Mouse (Mus musculus): ENCODE results near the gene Tmem204. TPM values are rescaled to one million over a fixed set of nuclear protein-coding genes. Genes with fewer than 3 reads are reported as not detected.

The Tmem204 gene
- polyA plus RNA-seq, 1 experiment from 2014 or later = 15.4 TPM

DNA sequence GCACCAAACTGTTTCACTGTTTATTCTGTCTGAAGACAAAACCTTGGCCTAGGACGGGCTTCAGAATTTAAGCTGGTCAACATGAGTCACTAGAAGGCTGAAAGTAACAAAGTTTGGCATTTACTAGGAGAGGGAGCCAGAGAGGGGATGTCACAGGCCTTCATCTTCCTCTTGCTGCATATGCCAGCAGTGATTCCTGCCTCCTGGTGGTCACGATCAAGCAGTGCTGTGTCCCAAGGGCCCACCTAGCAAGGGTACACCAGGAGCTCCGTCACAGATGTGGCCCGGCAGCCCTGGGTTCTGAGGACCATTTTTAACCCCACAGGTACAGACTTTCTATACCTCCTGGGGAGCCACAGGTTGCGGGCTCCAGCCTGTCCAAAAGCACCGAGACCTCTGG, 26.4 kb downstream of the Tmem204 start:
- H3K36me3 ChIP-seq = peaks cover 83% of the 10 kb centered on the region
- 80% methylated on average over 6 of the region's 6 CpGs for WGBS
- H3K4me1 ChIP-seq = no peaks in the 10 kb centered on the region
- no peak overlapping the region for H3K27ac ChIP-seq
- no peaks in the 10 kb centered on the region for H3K9me3 ChIP-seq
- ATAC-seq (ENCODE audit: low FRiP score, low read depth) = no peak
- H3K9ac ChIP-seq = no peak overlapping the region
- H3K4me3 ChIP-seq = no peak overlapping the region
- H3K27me3 ChIP-seq = no peaks in the 10 kb centered on the region
- H3K4me2 ChIP-seq (replicated peaks) = no peak overlapping the region

DNA sequence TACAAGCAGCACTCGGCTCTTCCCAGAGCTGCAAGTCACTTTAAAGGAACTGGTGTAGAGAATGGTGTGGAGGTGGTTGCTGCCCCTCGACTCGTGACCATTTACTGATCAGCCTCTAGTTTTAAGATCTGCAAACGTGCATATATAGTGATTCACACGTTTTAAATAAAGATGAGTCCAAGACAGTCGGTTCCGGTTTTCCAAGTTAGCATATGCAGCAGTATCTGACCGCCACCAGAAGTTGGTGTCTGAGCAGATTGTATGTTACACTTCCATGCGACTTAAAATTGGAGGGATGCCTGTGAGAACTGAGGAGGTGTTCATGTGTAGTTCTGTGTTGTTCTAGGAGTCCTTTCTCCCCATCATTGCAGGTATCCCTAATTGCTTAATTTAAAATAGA, 30.1 kb downstream of the Tmem204 start:
- Histone ChIP-seq H3K4me3 (no peak overlapping the region), H3K27ac (no peak overlapping the region), H3K9ac (no peak overlapping the region), H3K36me3 (peaks cover 80% of the 10 kb centered on the region), H3K9me3 (no peaks in the 10 kb centered on the region), H3K27me3 (no peaks in the 10 kb centered on the region), H3K4me1 (no peaks in the 10 kb centered on the region), H3K4me2 (replicated peaks) (no peak overlapping the region)
- 84% methylated on average over 9 of the region's 9 CpGs for WGBS
- no peak for ATAC-seq (ENCODE audit: low FRiP score, low read depth)

- H3K36me3 ChIP-seq = peaks cover 55% of the 10 kb centered on the region
- H3K27ac ChIP-seq = no peak overlapping the region
- no peak overlapping the region for H3K9ac ChIP-seq
- no peak overlapping the region for H3K4me2 ChIP-seq (replicated peaks)
- 88% methylated on average over 6 of the region's 6 CpGs for WGBS
- no peaks in the 10 kb centered on the region for H3K9me3 ChIP-seq
- no peak overlapping the region for H3K4me3 ChIP-seq
- H3K4me1 ChIP-seq = no peaks in the 10 kb centered on the region
- no peaks in the 10 kb centered on the region for H3K27me3 ChIP-seq
- no peak for ATAC-seq (ENCODE audit: low FRiP score, low read depth)
Measured at GRCm38 (mm10) chr17:25047143-25047542, 36.2 kb downstream of the Tmem204 start.

DNA sequence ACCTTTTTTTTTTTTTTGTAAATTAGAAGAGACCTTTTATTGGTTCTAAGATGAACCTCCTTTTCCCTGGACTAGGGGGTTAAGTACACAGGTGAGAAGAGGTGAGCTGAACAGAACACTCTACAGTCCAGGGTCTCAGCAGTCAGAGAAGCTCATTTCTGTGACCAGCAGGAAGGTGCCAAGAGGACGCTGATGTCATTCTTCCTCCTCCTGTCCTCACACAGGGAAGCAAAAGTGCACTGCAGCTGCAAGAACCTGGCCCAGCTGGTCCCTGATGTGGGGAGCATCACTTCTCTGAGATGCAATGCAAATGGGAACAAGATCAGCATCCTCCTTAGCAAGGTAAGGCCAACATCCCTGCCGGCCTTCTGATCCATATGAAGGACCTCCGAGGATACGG, 38.1 kb downstream of the Tmem204 start:
- no peaks in the 10 kb centered on the region for H3K4me1 ChIP-seq
- peaks cover 47% of the 10 kb centered on the region for H3K36me3 ChIP-seq
- no peaks in the 10 kb centered on the region for H3K27me3 ChIP-seq
- no peak overlapping the region for H3K9ac ChIP-seq
- no peaks in the 10 kb centered on the region for H3K9me3 ChIP-seq
- no peak for ATAC-seq (ENCODE audit: low FRiP score, low read depth)
- H3K27ac ChIP-seq = no peak overlapping the region; the same call in 1 of the 2 replicates
- H3K4me3 ChIP-seq = no peak overlapping the region
- H3K4me2 ChIP-seq (replicated peaks) = no peak overlapping the region
- WGBS = 86% methylated on average over 4 of the region's 4 CpGs

DNA sequence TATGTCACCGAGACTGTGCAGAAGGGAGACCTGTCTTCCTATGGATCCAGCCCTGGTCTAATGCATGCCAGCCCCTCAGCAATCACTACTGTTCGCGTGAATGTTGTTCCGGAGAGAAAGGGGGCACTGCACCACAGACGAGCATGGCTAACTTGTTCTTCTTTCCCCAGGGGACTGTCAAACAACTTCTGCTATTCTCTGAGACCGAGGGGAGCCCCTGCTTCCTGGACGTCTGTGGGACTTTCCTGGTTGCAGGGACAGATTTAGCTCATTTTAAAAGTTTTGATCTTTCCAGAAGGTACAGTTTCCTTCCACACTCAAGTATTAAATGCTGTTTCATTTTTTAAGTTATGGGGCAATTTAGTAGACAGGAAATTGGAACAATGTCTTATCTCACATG, 38.5 kb downstream of the Tmem204 start:
- no peak for ATAC-seq (ENCODE audit: low FRiP score, low read depth)
- no peaks in the 10 kb centered on the region for H3K4me1 ChIP-seq
- H3K9me3 ChIP-seq = no peaks in the 10 kb centered on the region
- H3K36me3 ChIP-seq = peaks cover 44% of the 10 kb centered on the region
- H3K27me3 ChIP-seq = no peaks in the 10 kb centered on the region
- H3K4me3 ChIP-seq = no peak overlapping the region
- WGBS = 58% methylated on average over 7 of the region's 7 CpGs
- no peak overlapping the region for H3K9ac ChIP-seq
- no peak overlapping the region for H3K27ac ChIP-seq
- H3K4me2 ChIP-seq (replicated peaks) = no peak overlapping the region

DNA sequence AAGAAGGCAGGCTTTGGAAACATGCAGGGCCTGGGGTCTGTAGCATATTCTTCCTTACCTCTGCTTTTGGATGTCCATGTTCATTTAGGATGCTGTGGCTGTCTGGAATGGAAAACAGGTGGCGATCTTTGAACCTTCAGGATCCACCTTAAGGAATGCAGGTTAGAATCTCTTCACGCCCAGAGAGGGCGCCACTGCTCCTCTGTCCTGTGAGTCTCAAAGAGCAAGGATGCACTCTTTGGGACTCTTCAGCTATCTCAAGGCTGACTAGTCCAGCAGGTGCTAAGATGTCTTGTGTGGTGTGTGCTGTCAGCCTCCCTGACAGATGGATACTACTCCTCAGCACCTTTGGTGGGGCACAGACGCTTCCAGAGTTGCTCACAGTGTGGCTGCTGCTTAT, 47.2 kb downstream of the Tmem204 start:
- no peaks in the 10 kb centered on the region for H3K9me3 ChIP-seq
- peaks cover 71% of the 10 kb centered on the region for H3K36me3 ChIP-seq
- H3K4me3 ChIP-seq = no peak overlapping the region
- WGBS = 67% methylated on average over 4 of the region's 4 CpGs
- no peak for ATAC-seq (ENCODE audit: low FRiP score, low read depth)
- H3K4me1 ChIP-seq = no peaks in the 10 kb centered on the region
- no peaks in the 10 kb centered on the region for H3K27me3 ChIP-seq
- no peak overlapping the region for H3K4me2 ChIP-seq (replicated peaks)
- no peak overlapping the region for H3K9ac ChIP-seq
- H3K27ac ChIP-seq = no peak overlapping the region

- under 1% methylated on average over 55 of the region's 55 CpGs for WGBS
- H3K4me3 ChIP-seq = peak overlapping the region; percentile 99
- H3K4me2 ChIP-seq (replicated peaks) = peak overlapping the region; percentile 95
- H3K27me3 ChIP-seq = no peaks in the 10 kb centered on the region
- H3K27ac ChIP-seq = peak overlapping the region; percentile 67
- peaks cover 19% of the 10 kb centered on the region for H3K4me1 ChIP-seq
- peaks cover 22% of the 10 kb centered on the region for H3K36me3 ChIP-seq
- peak; percentile 84 for ATAC-seq (ENCODE audit: low FRiP score, low read depth)
- H3K9ac ChIP-seq = peak overlapping the region; percentile 83
- no peaks in the 10 kb centered on the region for H3K9me3 ChIP-seq
Measured at GRCm38 (mm10) chr17:25016292-25017132, 66.9 kb downstream of the Tmem204 start.

- Histone ChIP-seq H3K4me2 (replicated peaks) (peak within 1 kb of the TSS; percentile 96), H3K27me3 (no peaks in the 10 kb centered on the region), H3K9ac (peak within 1 kb of the TSS; percentile 98), H3K27ac (peak within 1 kb of the TSS; percentile 85), H3K36me3 (peaks cover 25% of the 10 kb centered on the region), H3K9me3 (no peaks in the 10 kb centered on the region), H3K4me1 (peaks cover 19% of the 10 kb centered on the region), H3K4me3 (peak within 1 kb of the TSS; percentile 99)
- under 1% methylated on average over 62 of the region's 62 CpGs for WGBS
- peak; percentile 99 for ATAC-seq (ENCODE audit: low FRiP score, low read depth)
Measured at GRCm38 (mm10) chr17:25015655-25016291, 67.6 kb downstream of the Tmem204 start, which contains the start of the genes Cramp1l and Ift140. Cramp1l (minus strand) TSS chr17:25015788. Ift140 (plus strand) TSS chr17:25016085.

DNA sequence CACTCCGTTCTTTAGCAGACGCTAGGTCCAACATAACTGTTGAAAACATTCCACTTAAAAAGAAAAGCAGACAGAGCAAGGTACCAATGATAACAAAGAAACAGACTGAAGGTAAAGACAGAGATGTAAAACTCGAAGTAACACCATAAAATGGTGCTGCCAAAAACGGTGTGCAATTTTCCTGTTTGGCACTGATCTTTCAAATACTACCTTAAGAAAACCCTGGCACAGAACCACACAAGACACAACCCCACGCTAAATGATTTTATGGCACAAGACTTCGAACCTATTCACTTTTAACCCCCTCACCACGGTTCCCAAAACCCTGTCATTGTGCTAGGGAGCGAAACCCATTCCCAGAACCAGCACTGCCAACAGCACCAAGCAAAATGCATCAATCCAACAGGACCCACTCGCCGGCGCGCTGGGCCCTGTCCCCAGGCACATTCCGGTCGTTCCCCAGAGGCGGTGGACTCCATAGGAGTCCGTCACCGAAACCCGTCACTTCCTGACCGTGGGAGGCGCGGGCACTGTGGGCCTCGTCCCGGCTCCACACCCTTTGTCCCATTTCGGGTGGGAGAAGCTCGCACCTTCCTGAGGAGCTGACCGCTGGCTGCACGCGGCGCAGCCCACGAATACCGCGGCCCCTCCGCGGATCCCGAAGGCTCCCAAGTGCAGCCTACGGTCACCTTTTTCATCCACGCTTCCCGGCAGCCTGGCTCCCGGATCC, 68.4 kb downstream of the Tmem204 start:
- no peak for ATAC-seq (ENCODE audit: low FRiP score, low read depth)
- no peaks in the 10 kb centered on the region for H3K27me3 ChIP-seq
- peak overlapping the region; percentile 85 for H3K27ac ChIP-seq
- peaks cover 19% of the 10 kb centered on the region for H3K4me1 ChIP-seq
- H3K9ac ChIP-seq = peak overlapping the region; percentile 98
- H3K9me3 ChIP-seq = no peaks in the 10 kb centered on the region
- WGBS = under 1% methylated on average over 39 of the region's 39 CpGs
- H3K4me3 ChIP-seq = peak overlapping the region; percentile 99
- H3K36me3 ChIP-seq = peaks cover 24% of the 10 kb centered on the region
- H3K4me2 ChIP-seq (replicated peaks) = peak overlapping the region; percentile 96

GRCm38 (mm10) chr17:25013606-25014501, 69.5 kb downstream of the Tmem204 start:
- ATAC-seq (ENCODE audit: low FRiP score, low read depth) = no peak
- no peaks in the 10 kb centered on the region for H3K27me3 ChIP-seq

More at GRCm38 (mm10) chr17:25013606-25014501, 69.5 kb downstream of the Tmem204 start:
- Histone ChIP-seq H3K4me3 (peak overlapping the region; percentile 99), H3K9me3 (no peaks in the 10 kb centered on the region), H3K4me2 (replicated peaks) (peak overlapping the region; percentile 96), H3K27ac (peak overlapping the region; percentile 85), H3K4me1 (peaks cover 19% of the 10 kb centered on the region), H3K9ac (peak overlapping the region; percentile 98), H3K36me3 (peaks cover 28% of the 10 kb centered on the region)
- under 1% methylated on average over 81 of the region's 81 CpGs for WGBS

All from limb, embryonic 13.5 days (tissue).